Mouse (Mus musculus) cerebellum, adult 9-11 months (tissue): ENCODE measurements around the gene Phactr2.

Experiments used
- DNase-seq: peaks from one replicate; pipeline ENCODE4 v3.0.0; 2022

The Phactr2 gene

GRCm38 (mm10) chr10:13388116-13388922 is 85.9 kb downstream of the Phactr2 start:
- DNase-seq, result no peak

- no peak for DNase-seq
These were observed 89.3 kb downstream of the Phactr2 start for GRCm38 (mm10) chr10:13384866-13385265.

GRCm38 (mm10) chr10:13377895-13378294 is 96.3 kb downstream of the Phactr2 start:
- DNase-seq, result no peak

DNA sequence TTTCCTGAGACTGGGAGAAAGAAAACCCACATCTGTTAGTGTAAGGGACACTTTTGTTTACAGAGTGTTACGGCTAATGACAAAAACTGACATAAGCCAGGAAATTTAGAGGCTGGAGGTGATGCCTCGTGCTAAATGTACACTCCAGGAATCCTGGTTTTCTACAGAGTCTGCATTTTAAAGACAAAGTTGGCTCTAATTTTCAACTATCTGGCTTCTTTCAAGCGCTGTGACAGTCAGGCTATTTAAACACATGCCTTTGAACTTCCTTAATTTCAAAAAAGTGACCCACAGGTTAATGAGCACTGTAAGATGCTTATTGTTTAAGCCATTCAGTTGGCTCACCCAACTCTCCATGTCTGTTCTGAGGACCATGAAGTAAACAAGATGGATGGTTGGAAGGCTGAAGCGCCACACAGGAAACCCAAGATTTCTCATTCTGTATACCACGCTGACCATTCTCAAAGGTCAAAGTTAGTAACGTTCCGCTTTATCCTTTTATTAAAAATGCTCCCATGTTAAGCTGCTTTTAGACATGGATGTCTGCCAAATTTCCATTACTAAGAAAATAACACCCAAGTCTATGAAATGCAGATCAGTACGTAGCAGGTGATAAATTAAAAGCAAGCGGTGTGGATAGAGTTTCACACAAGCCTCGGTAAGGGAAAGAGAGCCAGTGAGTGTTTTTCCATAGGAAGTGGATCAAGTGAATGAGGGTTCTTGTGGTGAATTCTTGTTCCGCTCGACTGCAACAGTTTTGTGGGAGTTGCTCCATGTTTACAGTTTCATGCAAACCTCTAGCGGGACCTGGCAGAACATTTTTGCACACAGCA is 97.6 kb downstream of the Phactr2 start:
- DNase-seq, result no peak

- DNase-seq, result no peak
These were observed 98.4 kb downstream of the Phactr2 start for GRCm38 (mm10) chr10:13375820-13376219.

GRCm38 (mm10) chr10:13369581-13370375 is 104.4 kb downstream of the Phactr2 start:
- DNase-seq, result no peak

DNA sequence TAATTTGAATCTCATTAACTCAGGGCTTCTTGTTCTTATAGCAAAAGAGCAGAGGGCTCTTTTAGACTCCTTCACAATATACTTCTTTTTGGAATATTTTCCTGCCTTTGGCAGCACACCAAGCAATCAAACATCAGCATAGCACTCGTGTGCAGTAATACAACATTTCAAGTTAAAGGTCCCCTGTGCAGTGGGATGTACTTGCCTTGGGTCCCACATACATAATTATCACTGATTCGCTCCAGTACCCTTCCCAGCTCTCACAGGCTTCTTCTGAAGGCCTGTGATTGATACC is 110.0 kb downstream of the Phactr2 start:
- no peak for DNase-seq

GRCm38 (mm10) chr10:13363499-13364285 is 110.5 kb downstream of the Phactr2 start:
- DNase-seq, result no peak

DNA sequence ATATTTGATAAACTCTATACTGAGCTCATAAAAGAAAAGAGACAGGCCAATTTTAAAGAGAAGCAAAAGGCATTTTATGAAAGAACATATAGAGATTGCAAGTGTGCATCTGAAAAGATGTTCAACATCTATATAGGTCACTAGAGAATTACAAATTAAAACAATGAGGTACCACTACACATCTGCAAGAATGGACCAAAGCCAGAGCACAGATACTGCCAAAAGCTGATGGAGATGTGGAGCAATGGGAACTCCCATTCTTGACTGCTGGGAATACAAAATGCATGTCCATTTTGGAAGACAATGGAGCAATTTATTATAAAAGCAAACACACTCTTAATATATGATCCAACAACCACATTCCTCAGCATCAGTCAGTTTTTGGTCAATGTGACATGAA is 113.3 kb downstream of the Phactr2 start:
- DNase-seq, result no peak

DNA sequence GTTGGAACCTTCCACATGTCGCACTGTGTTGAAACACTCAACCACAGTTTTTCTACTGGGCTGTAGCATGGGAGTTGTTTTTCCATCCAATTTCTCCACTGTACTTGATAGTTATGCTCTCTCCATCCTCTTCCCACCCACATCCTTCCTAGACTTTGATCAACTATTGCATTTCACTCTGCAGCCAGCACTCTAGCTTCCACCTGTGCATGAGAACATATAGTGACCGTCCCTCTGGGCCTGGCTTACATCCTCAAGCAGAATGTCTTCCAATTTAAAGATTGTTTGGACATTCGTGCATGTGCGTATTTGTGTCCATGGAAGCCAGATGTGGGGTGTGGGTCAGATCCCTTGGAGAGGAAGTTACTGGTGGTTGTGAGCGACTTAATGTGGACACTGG is 114.4 kb downstream of the Phactr2 start:
- DNase-seq, result no peak

DNA sequence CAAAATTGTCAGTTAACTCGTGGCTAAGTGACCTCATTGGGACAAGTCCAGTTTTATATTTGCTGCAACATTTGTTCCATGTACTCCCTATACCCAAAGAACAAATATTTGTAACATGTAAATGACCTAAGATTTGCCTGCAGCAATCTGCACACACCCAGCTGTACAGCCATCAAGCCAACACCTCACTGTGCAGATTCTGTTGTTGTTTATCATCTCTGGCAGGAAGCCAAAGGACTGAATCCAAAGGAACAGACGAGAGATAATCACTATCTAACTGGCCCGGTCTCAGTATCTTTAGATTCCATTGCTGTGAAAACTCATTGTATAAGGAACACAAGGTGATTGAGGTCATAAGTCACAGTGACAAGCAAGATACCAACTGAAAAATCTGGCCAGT is 115.5 kb downstream of the Phactr2 start:
- DNase-seq, result peak; percentile 5

- DNase-seq, result no peak
These were observed 127.5 kb downstream of the Phactr2 start for GRCm38 (mm10) chr10:13346609-13347290.

DNA sequence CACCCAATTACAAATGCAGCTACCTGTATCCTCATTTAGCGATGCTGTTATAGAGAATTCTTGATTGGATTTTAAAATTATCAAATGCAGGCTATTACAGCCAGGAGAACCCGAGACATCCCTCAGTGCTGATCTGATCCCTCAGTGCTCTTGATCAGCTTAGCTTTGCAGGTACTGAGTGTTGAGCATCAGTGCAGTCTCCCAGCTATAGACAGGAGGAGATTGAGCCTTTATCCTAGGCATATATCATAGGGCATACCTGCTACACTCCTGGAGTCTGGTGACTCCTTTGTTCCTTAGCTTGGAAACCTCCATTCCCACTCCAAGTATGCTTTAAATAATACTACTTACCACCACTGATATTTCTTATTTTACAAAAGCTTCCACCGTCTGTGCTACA is 133.6 kb downstream of the Phactr2 start:
- no peak for DNase-seq

- DNase-seq, result no peak
These were observed 137.2 kb downstream of the Phactr2 start for GRCm38 (mm10) chr10:13336964-13337363.

- no peak for DNase-seq
These were observed 138.4 kb downstream of the Phactr2 start for GRCm38 (mm10) chr10:13335814-13336213.

DNA sequence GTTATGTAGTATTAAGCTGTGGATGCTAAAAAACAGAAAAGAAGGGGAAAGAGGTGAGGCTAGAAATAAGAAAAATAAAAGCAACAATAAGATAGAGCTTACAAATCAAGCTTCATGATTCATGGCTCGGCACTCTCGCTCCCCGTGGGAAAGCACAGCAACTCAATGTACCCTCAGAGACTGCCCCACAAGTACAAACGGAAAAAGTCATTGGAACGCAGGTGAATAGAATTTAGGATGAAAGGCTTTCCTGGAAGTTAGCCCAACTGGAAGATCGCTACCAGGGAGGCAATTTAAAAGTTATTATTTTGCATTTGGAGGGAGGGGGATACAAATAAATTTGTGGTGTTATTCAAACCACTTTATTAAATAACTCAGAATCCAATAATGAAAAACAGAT is 138.9 kb downstream of the Phactr2 start:
- DNase-seq, result no peak

- DNase-seq, result no peak
These were observed 140.4 kb downstream of the Phactr2 start for GRCm38 (mm10) chr10:13333781-13334180.

DNA sequence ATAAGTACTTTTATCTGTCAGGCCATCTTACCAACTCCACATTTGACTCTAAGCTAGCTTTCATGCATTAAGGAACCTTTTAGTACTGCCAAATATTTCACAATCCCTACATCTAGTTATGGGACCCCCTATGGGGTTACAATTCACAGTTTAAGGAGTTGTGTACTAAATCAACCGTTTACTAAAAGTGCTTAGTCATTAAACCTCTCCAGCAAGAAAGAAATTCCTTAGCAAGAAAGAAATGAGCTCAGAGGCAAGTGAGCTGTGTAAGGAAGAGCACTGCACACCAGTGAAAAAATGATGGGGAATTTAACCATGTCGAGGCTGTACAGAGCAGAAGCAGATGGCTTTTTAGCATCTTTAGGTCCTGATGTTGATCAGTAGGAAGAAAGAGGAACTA is 141.2 kb downstream of the Phactr2 start:
- DNase-seq, result no peak

DNA sequence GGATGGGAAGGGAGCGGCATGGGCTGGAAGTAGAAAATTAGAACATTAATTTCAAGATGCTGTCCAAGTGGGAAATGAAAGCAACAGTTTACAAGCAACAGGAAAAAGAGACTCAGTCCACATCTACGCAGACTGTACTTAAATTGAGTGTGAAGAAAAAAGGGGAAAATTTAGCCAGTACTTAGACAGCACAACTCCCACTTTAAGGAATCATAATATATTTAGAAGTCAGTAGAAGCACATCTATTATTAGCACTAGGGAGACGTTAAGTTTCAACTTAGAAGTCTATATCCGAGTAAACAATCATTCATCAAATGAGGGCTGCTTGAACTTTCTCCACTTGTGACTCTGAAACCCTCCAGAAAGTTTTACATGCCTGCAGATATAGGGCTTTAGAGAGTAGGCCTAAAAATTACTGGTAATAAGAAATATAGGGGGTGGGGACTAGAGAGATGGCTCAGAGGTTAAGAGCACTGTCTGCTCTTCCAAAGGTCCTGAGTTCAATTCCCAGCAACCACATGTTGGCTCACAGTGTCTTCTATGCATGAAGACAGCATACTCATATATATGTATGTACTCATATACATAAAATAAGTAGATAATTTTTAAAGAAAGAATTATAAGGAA is 142.7 kb downstream of the Phactr2 start:
- DNase-seq, result no peak

DNA sequence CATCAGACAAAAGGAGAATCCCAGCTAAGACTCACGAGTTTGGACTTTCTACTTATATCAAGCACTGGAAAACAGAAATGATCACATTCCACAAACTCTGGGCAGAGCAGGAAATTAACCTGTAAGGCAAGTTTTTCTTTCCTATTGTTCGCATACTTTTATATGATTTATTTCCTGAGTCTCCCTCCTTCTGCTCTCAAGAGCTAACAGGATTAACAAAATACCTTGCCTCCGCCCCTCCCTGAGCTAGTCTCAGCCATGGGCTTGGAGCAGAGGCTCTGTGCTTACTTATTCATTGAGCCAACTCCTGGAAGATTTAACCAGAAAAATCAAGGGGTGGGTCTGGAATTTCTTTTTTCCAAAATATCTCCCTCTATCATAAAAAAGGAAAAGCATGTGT is 145.6 kb downstream of the Phactr2 start:
- DNase-seq, result no peak

- DNase-seq, result no peak
These were observed 147.9 kb downstream of the Phactr2 start for GRCm38 (mm10) chr10:13326149-13326873.
